Mouse (Mus musculus) left cerebral cortex, postnatal 36 days (tissue): ENCODE results near the gene Socs2. TPM values are rescaled to one million over a fixed set of nuclear protein-coding genes. Genes with fewer than 3 reads are reported as not detected.

Experiments used
- DNase-seq, 2 experiments: peaks; one replicate each; pipeline ENCODE4 v3.0.0; 2021 to 2022; ENCODE audit warnings: low spot score in 2 of 2, mixed read lengths in 1 of 2
- intact Hi-C: fragments of 180-260 bp; cut with DNase I; formaldehyde crosslinking; loops from one replicate; pipeline ENCODE4 v1.15.1; 2025
- total RNA-seq, 2 experiments: library from RNA; stranded (reverse); gene quantifications; 2 replicates each; pipeline ENCODE4 v1.2.3; 2021

Gene Socs2
- total RNA-seq = 10 to 100 TPM; 26.5 to 38.5 TPM

GRCm38 (mm10) chr10:95416685-95417495 lies at the start of gene Socs2:
Gene Socs2 (minus strand): TSS chr10:95417180.
- peak; percentile 92 to 94 for DNase-seq
- intact Hi-C loops = loop anchor here (2.0 to 5.0 kb wide), 5 partner anchors 56 to 426 kb away; no protein-coding TSS in a partner anchor

DNA sequence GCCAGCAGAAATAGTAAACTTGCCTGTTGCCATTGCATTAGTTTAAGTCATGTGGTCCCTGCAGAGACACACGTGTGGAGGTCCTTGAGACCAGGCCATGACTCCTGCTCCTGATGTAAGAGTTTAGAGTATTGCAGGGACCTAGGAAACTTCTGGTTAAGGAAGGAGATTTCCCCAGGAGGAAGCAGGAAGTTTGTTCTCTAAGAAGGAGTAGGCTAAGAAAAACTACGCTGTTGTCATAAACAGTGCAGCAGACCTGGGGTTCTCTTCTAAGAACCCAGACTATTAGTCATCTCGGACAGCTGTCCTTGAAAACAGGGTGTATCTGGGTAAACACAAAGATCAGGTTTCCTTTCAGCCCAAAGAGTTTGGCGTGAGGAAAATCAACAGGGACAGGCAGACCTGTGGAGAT lies 48.5 kb upstream of the Socs2 start:
- intact Hi-C loops = no loop called here
- no peak for DNase-seq

DNA sequence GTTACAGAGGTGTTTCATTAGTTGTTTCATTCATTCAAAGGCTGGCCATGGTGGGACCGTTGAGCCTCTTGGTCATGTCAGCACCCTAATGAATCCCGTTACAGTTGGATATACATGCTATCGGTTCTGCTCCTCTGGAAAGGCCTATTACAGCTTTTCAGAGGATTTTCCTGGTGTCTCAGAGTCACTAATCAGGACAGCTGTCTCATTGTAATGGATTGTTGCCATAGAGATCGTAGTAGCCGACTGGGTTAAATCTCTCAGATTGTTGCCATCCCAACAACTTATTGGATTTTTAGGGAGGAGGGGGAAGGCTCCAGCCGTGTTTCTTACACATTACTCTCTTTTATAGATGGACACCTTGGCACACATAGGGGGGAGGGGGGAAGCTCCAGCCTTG lies 47.5 kb upstream of the Socs2 start:
- intact Hi-C loops = no loop called here
- no peak for DNase-seq

GRCm38 (mm10) chr10:95462231-95462630 lies 45.3 kb upstream of the Socs2 start:
- DNase-seq = no peak
- intact Hi-C loops = no loop called here

DNA sequence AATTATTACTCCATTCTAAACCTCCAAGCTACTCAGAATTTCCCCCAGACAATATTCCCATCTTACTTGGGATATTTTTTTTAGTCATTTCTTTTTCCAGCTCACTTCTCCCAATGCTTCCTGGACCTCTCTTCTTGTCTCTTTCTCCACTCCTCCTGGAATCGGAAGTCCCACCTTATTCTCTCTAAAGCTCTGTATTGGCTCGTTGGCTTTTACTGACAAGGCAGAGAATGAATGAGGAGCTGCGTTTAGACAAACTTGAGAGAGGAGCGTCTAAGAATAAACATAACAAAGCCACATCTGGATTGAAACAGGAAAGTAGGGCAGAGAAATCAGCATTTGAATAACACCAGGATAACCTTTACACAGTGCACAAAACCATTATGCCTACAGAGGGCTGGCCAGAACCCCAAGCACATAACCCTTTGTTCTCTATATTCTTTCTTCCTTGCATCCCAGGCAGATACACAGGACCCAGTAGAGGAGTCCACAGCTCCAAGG lies 44.1 kb upstream of the Socs2 start:
- DNase-seq = no peak
- intact Hi-C loops = no loop called here

- DNase-seq = no peak
- intact Hi-C loops = no loop called here
Observed at GRCm38 (mm10) chr10:95458050-95458806, 41.2 kb upstream of the Socs2 start.

GRCm38 (mm10) chr10:95457367-95458049 lies 40.5 kb upstream of the Socs2 start:
- intact Hi-C loops = no loop called here
- no peak for DNase-seq

GRCm38 (mm10) chr10:95456103-95456502 lies 39.1 kb upstream of the Socs2 start:
- DNase-seq = no peak
- intact Hi-C loops = no loop called here

DNA sequence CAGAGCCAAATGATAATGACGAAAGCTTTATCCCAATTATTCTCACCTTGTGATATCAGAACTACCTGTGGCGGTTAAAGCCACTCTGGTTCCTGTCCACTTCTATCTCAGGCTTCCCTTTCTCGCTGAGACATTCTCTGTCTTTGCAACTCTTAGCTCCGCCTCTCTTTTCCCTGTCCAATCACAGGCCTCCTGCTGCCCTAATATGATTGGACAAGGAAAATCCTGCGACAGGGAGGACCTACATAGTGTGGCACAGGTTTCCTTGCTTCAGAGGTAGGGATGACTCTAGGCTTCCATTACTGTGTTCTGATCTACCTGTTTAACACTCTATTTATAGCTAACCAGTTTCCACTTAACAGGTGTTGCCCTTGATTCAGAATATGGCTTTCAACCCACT lies 36.3 kb upstream of the Socs2 start:
- intact Hi-C loops = no loop called here
- no peak for DNase-seq

- intact Hi-C loops = no loop called here
- DNase-seq = no peak
Observed at GRCm38 (mm10) chr10:95449033-95449432, 32.1 kb upstream of the Socs2 start.

DNA sequence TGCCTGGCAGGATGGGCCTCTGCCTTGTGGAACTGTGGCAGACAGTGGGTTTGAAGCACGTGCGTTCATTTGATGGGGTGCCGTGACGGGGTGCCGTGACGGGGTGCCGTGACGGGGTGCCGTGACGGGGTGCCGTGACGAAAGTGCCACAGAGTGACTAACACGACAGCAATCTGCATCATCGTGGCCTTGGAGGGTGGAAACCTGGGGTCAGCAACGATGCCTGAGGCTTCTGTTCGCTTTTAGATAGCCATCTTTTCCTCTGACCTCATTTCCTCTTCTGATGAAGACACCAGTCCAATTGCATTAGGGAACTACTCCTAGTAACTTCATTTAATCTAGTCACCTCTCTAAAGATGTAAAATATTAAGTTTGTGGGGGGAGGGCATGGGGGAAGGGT lies 31.0 kb upstream of the Socs2 start:
- DNase-seq = no peak
- intact Hi-C loops = no loop called here

DNA sequence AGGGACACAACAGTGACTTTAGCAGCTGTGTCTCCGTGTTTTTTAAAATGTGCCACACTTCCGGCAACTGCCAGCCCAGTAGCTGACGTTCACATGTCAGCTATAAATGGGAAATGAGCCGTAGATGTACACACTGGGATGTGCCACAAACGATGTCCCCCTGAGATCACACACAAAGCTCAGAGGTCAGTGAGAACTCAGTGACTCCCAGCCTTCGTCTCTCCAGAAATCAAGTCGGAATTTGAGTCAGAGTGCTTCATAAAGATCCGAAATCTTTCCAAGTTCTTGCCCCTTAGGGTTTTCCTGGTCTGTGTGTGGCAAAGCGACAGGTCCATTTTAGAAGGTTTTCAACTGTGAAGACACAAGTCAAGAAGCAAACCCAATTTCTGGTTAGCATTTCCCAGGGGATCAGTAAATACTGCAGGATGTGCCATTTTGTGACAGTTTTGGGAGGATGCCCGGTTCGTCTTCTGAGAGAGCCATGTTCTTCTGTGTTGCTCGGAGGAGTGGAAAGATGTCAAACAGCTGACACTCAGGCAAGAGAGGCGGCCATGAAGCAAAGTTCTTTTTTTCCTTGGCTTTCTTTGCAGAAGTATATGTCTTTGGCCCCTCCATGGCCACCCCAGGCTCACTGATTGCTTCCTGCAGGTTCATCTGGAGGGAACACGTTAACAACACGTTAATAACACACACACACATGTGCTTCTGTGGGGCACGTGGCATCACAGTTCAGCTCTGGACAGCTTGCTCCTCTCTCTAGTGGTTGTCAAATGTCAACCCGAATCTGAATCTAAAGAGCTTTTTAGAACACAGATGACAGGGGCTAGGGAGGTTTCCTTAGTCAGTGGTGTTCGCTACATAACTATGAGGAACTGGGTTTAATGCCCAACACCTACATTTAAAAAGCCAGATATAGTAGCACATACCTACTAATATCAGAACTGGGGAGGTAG lies 28.4 kb upstream of the Socs2 start:
- DNase-seq = no peak
- intact Hi-C loops = no loop called here

DNA sequence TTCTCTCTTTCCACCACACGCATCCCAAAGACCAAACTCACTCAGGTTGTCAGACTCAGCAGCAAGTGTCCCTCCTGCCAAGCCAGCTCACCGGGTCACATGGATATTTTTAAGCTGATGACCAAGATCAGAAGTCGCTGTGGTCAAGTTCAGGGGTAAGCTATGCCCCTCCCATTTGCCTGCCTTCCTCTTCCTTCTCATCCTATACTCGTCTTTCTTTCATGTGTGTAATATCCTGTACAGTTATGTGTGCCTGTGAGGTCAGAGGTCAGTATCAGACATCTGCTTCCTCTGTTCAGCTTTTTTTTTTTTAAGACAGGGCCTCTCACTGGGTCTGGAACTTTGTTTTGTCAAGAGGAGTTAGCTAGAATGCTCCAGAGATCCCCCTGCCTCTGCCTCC lies 25.4 kb upstream of the Socs2 start:
- intact Hi-C loops = no loop called here
- no peak for DNase-seq

- intact Hi-C loops = no loop called here
- DNase-seq = no peak
Observed at GRCm38 (mm10) chr10:95440566-95440965, 23.6 kb upstream of the Socs2 start.

GRCm38 (mm10) chr10:95439718-95440339 lies 22.8 kb upstream of the Socs2 start:
- no peak for DNase-seq
- intact Hi-C loops = no loop called here

GRCm38 (mm10) chr10:95438941-95439340 lies 22.0 kb upstream of the Socs2 start:
- DNase-seq = no peak
- intact Hi-C loops = no loop called here

GRCm38 (mm10) chr10:95430271-95430670 lies 13.3 kb upstream of the Socs2 start:
- no peak for DNase-seq
- intact Hi-C loops = no loop called here

- DNase-seq = no peak
- intact Hi-C loops = no loop called here
Observed at GRCm38 (mm10) chr10:95429111-95429510, 12.1 kb upstream of the Socs2 start.
